Mouse (Mus musculus) stomach, embryonic 14.5 days (tissue): ENCODE measurements around the gene Palld. TPM values are rescaled to one million over a fixed set of nuclear protein-coding genes. Genes with fewer than 3 reads are reported as not detected.

Source experiments
- ATAC-seq: fragments of 200-750 bp; cut with Nextera tagmentation; 2 replicates; pipeline ENCODE4 v1.8.0; 2017; ENCODE audit warnings: low read depth, moderate TSS enrichment; ENCODE audit not compliant: insufficient number of reproducible peaks, insufficient read depth, low FRiP score
- H3K27ac ChIP-seq: fragments of 300-500 bp; sonication (generic); 2 replicates; pipeline ENCODE4 v1.5.1; 2014; ENCODE audit warnings: mild to moderate bottlenecking, low read length, moderate library complexity, mixed read lengths
- H3K27me3 ChIP-seq: fragments of 300-500 bp; sonication (generic); 2 replicates; pipeline ENCODE4 v1.6.1; 2014; ENCODE audit warnings: low read length, control low read depth, mixed read lengths; ENCODE audit not compliant: control insufficient read depth, insufficient read depth
- H3K36me3 ChIP-seq: fragments of 300-500 bp; sonication (generic); 2 replicates; pipeline ENCODE4 v1.6.1; 2014; ENCODE audit warnings: mild to moderate bottlenecking, control low read depth, low read length, moderate library complexity, mixed read lengths; ENCODE audit not compliant: control insufficient read depth, insufficient read depth
- H3K4me1 ChIP-seq: fragments of 300-500 bp; sonication (generic); 2 replicates; pipeline ENCODE4 v1.6.1; 2014; ENCODE audit warnings: low read length, control low read depth, mixed read lengths; ENCODE audit not compliant: control insufficient read depth, insufficient read depth
- H3K4me2 ChIP-seq: fragments of 300-500 bp; sonication (generic); replicated peaks from 2 replicates; pipeline ENCODE4 v1.6.1; 2014; ENCODE audit warnings: low read depth, low read length, control low read depth
- H3K4me3 ChIP-seq: fragments of 300-500 bp; sonication (generic); 2 replicates; pipeline ENCODE4 v1.5.1; 2014; ENCODE audit warnings: low read depth, low read length, control low read depth
- H3K9ac ChIP-seq: fragments of 300-500 bp; sonication (generic); replicated peaks from 2 replicates; pipeline ENCODE4 v1.6.1; 2014; ENCODE audit warnings: low read depth, mild to moderate bottlenecking, control low read depth, low read length, moderate library complexity, mixed read lengths
- H3K9me3 ChIP-seq: fragments of 300-500 bp; sonication (generic); 2 replicates; pipeline ENCODE4 v1.6.1; 2016; ENCODE audit warnings: low read depth, low read length, control low read depth; ENCODE audit not compliant: control insufficient read depth
- WGBS: fragments of 180-500 bp; shearing (Covaris S2); extraction: QIAGEN DNeasy Blood & Tissue Kit; methylation state at CpG from one replicate; pipeline ENCODE4 v1.1.7; 2014; 5-methylcytosine and 5-hydroxymethylcytosine counted together
- polyA plus RNA-seq: library from polyadenylated mRNA; unstranded; fragments of >200 nt; fragmentation: Nextera tagmentation; extraction: Ambion mirVana; gene quantifications from 2 replicates; pipeline ENCODE4 v1.2.1, GENCODE M21; 2014

Gene Palld
- polyA plus RNA-seq, 1 experiment from 2014 or later, result 91.0 TPM

GRCm38 (mm10) chr8:61917287-61917686 lies 14.8 kb upstream of the Palld start:
- Histone ChIP-seq H3K4me3 (no peak overlapping the region), H3K9me3 (no peaks in the 10 kb centered on the region), H3K27me3 (no peaks in the 10 kb centered on the region), H3K36me3 (no peaks in the 10 kb centered on the region), H3K4me2 (no peak overlapping the region), H3K27ac (no peak overlapping the region), H3K9ac (no peak overlapping the region), H3K4me1 (no peaks in the 10 kb centered on the region)
- no peak for ATAC-seq
- 49% methylated on average over 4 of the region's 4 CpGs for WGBS

DNA sequence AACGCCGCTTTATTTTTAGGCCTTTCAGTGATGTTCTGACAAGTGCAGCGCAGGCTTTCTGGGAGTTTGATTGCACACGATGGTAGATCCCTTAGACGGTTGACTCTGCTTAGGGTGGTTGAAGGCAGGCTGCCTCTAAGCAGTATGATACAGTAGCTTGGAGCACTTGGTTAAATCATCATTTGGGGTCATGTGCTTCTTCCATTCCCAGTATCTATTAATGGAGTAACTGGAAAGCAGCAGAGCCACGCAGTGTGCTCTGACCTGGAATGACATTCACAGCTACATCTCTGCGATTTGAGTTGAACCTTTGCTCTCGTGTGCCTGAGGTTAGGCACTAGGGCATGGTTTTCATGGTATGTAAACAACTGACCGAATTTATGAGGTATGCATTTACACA lies 11.5 kb upstream of the Palld start:
- WGBS, result 61% methylated on average over 9 of the region's 9 CpGs
- Histone ChIP-seq H3K4me3 (no peak overlapping the region), H3K36me3 (no peaks in the 10 kb centered on the region), H3K9me3 (no peaks in the 10 kb centered on the region), H3K4me1 (no peaks in the 10 kb centered on the region), H3K9ac (no peak overlapping the region), H3K27me3 (no peaks in the 10 kb centered on the region), H3K27ac (no peak overlapping the region), H3K4me2 (no peak overlapping the region)
- ATAC-seq, result no peak

DNA sequence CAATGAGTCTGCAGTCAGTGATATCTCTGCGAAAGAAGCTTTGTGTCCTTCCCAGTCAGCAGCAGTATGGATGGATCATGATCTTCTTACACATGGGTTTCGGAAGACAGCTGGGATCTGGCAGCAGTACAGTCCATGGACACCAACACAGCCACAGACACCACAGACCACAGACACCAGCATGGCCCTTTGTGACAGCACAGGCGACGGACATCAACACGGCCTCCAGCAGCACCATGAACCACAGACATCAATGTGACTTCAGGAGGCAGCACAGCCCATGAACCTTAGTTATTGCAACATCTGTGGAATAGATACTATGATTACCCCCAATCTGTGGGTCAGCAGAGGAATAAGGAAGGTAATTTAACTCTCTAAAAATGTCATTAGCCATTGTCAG lies 10.3 kb upstream of the Palld start:
- no peak overlapping the region for H3K27ac ChIP-seq
- H3K9me3 ChIP-seq, result no peaks in the 10 kb centered on the region
- H3K27me3 ChIP-seq, result no peaks in the 10 kb centered on the region
- WGBS, result 97% methylated on average over 5 of the region's 5 CpGs
- no peaks in the 10 kb centered on the region for H3K36me3 ChIP-seq
- no peak for ATAC-seq
- H3K4me1 ChIP-seq, result no peaks in the 10 kb centered on the region
- no peak overlapping the region for H3K4me2 ChIP-seq
- no peak overlapping the region for H3K9ac ChIP-seq
- H3K4me3 ChIP-seq, result no peak overlapping the region

DNA sequence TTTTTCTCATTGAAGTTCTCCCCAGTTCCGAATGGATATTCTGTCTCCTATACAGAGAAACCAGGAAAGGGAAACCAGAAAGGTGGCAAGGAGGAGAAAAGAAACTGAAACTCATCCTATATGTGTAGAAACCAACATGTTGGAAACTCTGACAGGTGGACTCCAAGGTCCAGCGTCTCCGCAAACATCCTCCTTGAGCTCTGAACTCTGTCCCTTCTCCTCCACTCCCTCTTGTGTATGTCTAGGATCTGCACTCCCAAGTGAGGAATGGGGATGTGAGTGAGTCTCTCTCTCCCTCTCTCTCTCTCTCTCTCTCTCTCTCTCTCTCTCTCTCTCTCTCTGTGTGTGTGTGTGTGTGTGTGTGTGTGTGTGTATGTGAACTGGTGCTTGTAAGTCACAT lies 6.8 kb upstream of the Palld start:
- no peak overlapping the region for H3K27ac ChIP-seq
- no peaks in the 10 kb centered on the region for H3K27me3 ChIP-seq
- no peak overlapping the region for H3K4me2 ChIP-seq
- no peaks in the 10 kb centered on the region for H3K4me1 ChIP-seq
- H3K4me3 ChIP-seq, result no peak overlapping the region
- no peak for ATAC-seq
- no peaks in the 10 kb centered on the region for H3K36me3 ChIP-seq
- no peaks in the 10 kb centered on the region for H3K9me3 ChIP-seq
- 83% methylated on average over 3 of the region's 3 CpGs for WGBS
- no peak overlapping the region for H3K9ac ChIP-seq

DNA sequence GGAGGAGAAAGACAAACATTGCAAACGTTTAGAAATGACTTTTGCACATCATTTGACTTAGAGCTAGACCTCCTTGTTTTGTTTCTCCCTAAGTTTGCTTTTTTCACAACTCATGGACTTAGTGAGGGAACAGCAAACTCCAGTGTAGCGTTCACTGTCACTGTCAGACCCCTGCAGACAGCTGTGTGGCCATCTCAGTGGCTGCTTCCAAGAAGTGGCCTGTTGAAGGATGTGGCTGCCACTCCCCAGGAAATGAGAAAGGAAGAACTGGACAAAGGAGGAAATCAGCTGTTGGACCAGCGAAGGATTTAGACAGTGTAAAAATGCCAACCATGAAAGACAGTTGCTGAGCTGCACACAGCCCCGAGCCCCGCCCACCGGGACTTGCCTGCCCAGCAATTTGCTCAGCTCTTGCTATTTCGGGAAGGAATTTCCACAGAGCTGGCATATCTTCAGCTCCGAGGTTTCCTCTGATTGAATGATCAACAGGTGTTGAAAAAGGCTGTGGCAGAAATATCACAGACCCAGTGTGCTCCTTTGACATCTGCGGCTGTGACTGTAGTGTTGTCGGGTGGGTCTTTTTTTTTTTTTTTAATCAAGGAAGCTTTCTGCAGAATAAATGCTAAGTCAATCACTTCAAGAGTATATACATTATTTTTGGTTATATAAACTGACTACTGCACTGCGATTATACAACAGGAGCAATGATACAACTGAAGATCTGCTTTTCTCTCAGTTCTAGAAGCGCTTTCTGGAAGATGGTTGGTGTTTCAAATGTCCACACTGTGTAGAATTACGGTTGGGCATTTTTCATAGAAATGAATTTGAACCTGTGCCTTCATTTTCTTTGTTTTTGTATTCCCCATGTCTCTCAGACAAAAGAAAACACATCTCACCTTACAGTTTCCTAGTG lies 6.1 kb upstream of the Palld start:
- H3K27ac ChIP-seq, result no peak overlapping the region
- WGBS, result 54% methylated on average over 13 of the region's 13 CpGs

DNA sequence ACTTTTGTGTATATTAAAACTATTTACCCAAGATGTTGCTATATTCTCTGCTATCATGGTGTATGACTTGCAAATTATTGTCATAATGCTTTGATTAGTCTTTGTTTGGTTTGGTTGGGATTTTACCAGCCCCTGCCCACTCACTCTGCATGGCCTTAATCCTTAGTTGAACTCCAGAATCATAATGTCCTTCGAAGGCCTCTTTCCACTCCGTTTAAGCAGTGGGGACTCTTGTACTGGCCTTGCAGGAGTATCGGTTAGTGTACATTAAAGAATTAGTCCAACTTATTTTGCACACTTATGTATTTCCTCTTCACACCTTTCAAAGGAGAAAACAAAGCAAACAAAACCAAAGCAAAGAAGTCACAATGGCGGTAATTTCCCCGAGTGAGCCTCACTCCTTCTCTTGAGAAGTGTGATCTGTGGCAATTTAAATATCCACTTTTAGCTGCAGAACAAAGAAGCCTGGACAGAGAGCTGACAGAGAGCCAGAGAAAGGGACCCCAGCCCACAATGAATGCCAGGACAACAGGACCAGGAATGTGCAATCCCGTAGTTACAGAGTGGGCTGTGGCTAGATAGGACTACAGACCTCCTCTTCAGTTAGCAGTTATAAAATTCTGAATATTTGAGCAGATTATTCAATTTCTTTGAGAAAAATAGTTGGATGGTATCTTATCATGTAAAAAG lies 1.3 kb downstream of the Palld start:
- H3K4me3 ChIP-seq, result no peak overlapping the region
- no peak overlapping the region for H3K27ac ChIP-seq
- no peaks in the 10 kb centered on the region for H3K36me3 ChIP-seq
- no peak for ATAC-seq
- no peaks in the 10 kb centered on the region for H3K9me3 ChIP-seq
- H3K9ac ChIP-seq, result no peak overlapping the region
- H3K4me1 ChIP-seq, result no peaks in the 10 kb centered on the region
- H3K4me2 ChIP-seq, result no peak overlapping the region
- 67% methylated on average over 6 of the region's 6 CpGs for WGBS
- H3K27me3 ChIP-seq, result no peaks in the 10 kb centered on the region

More for the DNA sequence above, 6.1 kb upstream of the Palld start:
- ATAC-seq, result no peak
- Histone ChIP-seq H3K4me2 (no peak overlapping the region), H3K9me3 (no peaks in the 10 kb centered on the region), H3K9ac (0 out of 2 replicates have a peak overlapping the region, but pooled peaks have one; percentile 10), H3K4me3 (no peak overlapping the region), H3K27me3 (no peaks in the 10 kb centered on the region), H3K36me3 (no peaks in the 10 kb centered on the region), H3K4me1 (no peaks in the 10 kb centered on the region)

DNA sequence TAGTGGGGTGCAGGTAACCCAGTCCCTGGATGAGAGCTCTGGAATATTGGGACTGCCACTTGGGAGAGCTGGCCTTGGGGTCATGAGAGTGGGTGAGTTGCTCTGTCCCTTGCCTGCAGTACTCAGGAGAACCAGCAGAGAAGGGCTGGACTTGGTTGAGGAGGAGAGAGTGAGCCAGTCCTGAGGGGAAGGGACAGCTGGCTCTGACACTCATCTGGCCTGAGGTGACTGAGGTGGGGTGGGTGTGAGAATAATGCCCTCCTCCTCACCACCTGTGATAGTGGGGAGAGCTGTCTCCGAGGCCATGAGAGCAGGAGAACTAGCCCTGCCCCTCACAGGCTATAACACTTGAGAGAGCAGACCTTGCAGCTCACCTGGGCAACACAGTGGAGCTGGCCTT lies 5.1 kb downstream of the Palld start:
- no peak overlapping the region for H3K4me2 ChIP-seq
- no peaks in the 10 kb centered on the region for H3K9me3 ChIP-seq
- no peaks in the 10 kb centered on the region for H3K36me3 ChIP-seq
- no peaks in the 10 kb centered on the region for H3K27me3 ChIP-seq
- ATAC-seq, result no peak
- H3K9ac ChIP-seq, result no peak overlapping the region
- H3K4me1 ChIP-seq, result no peaks in the 10 kb centered on the region
- H3K4me3 ChIP-seq, result no peak overlapping the region
- no peak overlapping the region for H3K27ac ChIP-seq
- WGBS, result 67% methylated on average over 1 of the region's 1 CpGs

DNA sequence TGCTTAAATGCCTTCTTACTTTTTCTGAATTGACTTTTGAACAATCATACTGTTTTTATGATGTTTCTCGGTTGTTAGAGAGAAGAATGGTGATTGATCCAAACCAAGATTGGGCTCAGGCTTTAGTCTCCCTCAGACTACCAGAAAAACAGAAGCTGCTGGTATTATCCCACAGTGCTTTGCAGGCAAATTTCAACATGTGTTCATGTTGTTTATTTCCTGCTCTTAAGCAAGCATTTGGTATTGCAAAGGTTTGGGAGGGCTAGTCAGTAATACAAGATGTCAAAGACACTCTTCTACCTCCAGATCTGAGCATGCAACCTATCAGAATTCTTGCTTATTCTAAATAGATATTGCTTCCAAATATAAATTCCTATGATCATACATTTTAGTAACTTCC lies 5.7 kb downstream of the Palld start:
- WGBS, result 89% methylated on average over 1 of the region's 1 CpGs
- H3K36me3 ChIP-seq, result no peaks in the 10 kb centered on the region
- H3K27me3 ChIP-seq, result no peaks in the 10 kb centered on the region
- no peaks in the 10 kb centered on the region for H3K4me1 ChIP-seq
- no peak for ATAC-seq
- H3K27ac ChIP-seq, result no peak overlapping the region
- H3K4me3 ChIP-seq, result no peak overlapping the region
- no peaks in the 10 kb centered on the region for H3K9me3 ChIP-seq
- no peak overlapping the region for H3K4me2 ChIP-seq
- no peak overlapping the region for H3K9ac ChIP-seq
